In genomic region chr14:50896747-50897373, GRCm38 (mm10) we compare ENCODE assay signal across 8 mouse cellular contexts. TPM values are rescaled to one million over a fixed set of nuclear protein-coding genes. Genes with fewer than 3 reads are reported as not detected.
A peak's percentile ranks its signal among the peaks of the same experiment; 100 is the strongest.
DNase-seq lines count a peak whose midpoint lies in the region; ATAC-seq and TF ChIP-seq lines count a peak whose summit lies in the region.

No protein-coding gene starts in this region.

- 0 out of 2 replicates have a peak, but pooled peaks have one; percentile 35 for ATAC-seq in embryonic facial prominence, embryonic 11.5 days (replicated peaks; ENCODE audit: insufficient number of reproducible peaks, low FRiP score, low TSS enrichment, low read depth)
- ATAC-seq in hindbrain, embryonic 13.5 days (ENCODE audit: low FRiP score), result peak; percentile 82
- 0 out of 2 replicates have a peak, but pooled peaks have one; percentile 22 for ATAC-seq in liver, embryonic 13.5 days (ENCODE audit: low read depth)

- no peaks in the 10 kb centered on the region for H3K36me3 ChIP-seq in ES-E14 (ENCODE audit: control insufficient read depth, insufficient read depth, low read length, poor library complexity, severe bottlenecking)
- H3K36me3 ChIP-seq in embryonic facial prominence, embryonic 11.5 days (replicated peaks; ENCODE audit: control insufficient read depth, insufficient read depth, low read depth, low read length), result no peaks in the 10 kb centered on the region
- no peaks in the 10 kb centered on the region for H3K36me3 ChIP-seq in hindbrain, embryonic 13.5 days
- H3K36me3 ChIP-seq in liver, embryonic 13.5 days, result no peaks in the 10 kb centered on the region

- no peaks in the 10 kb centered on the region for H3K4me1 ChIP-seq in ES-E14 (ENCODE audit: control insufficient read depth in 2 of 2, insufficient read depth in 2 of 2, low read length in 2 of 2, poor library complexity in 1 of 2)
- no peaks in the 10 kb centered on the region for H3K4me1 ChIP-seq in embryonic facial prominence, embryonic 11.5 days (ENCODE audit: control insufficient read depth, insufficient read depth, low read length)
- H3K4me1 ChIP-seq in hindbrain, embryonic 13.5 days (replicated peaks), result peaks cover 17% of the 10 kb centered on the region
- peaks cover 8% of the 10 kb centered on the region for H3K4me1 ChIP-seq in liver, embryonic 13.5 days (replicated peaks)

- peak overlapping the region; percentile 12; the same call in 1 of the 2 replicates for H3K9ac ChIP-seq in ES-E14 (ENCODE audit: insufficient read depth, low read depth, low read length, poor library complexity, severe bottlenecking)
- H3K9ac ChIP-seq in embryonic facial prominence, embryonic 11.5 days (replicated peaks; ENCODE audit: low read length), result peak overlapping the region; percentile 39
- peak overlapping the region; percentile 78 for H3K9ac ChIP-seq in hindbrain, embryonic 13.5 days
- H3K9ac ChIP-seq in liver, embryonic 13.5 days, result peak overlapping the region; percentile 49

- intact Hi-C loops in gastrocnemius, postnatal 14 days (cut with DNase I; ENCODE audit: low total_unique reads), result no loop called here

- H3K27me3 ChIP-seq in embryonic facial prominence, embryonic 11.5 days (ENCODE audit: control insufficient read depth, insufficient read depth, low read length), result no peaks in the 10 kb centered on the region
- H3K27me3 ChIP-seq in hindbrain, embryonic 13.5 days, result peaks cover 12% of the 10 kb centered on the region
- peaks cover 20% of the 10 kb centered on the region for H3K27me3 ChIP-seq in liver, embryonic 13.5 days

- no peaks in the 10 kb centered on the region for H3K9me3 ChIP-seq in ES-E14 (ENCODE audit: control insufficient read depth, insufficient read depth, low read depth, low read length)
- no peaks in the 10 kb centered on the region for H3K9me3 ChIP-seq in embryonic facial prominence, embryonic 11.5 days (replicated peaks; ENCODE audit: control insufficient read depth, low read length)
- H3K9me3 ChIP-seq in hindbrain, embryonic 13.5 days, result no peaks in the 10 kb centered on the region
- H3K9me3 ChIP-seq in liver, embryonic 13.5 days (replicated peaks), result no peaks in the 10 kb centered on the region

- peak; percentile 25 for DNase-seq in gastrocnemius, postnatal 10 days
- DNase-seq in gastrocnemius, postnatal 14 days, result no peak
- no peak for DNase-seq in ES-E14 (ENCODE audit: low read depth, low spot score)
- DNase-seq in embryonic facial prominence, embryonic 11.5 days (ENCODE audit: low spot score), result no peak
- DNase-seq in liver, embryonic 13.5 days, result no peak
- peak; percentile 50 for DNase-seq in right cerebral cortex, postnatal 25 days
- DNase-seq in B cell, adult 2 months, result no peak

- peak overlapping the region; percentile 71 for H3K4me2 ChIP-seq in embryonic facial prominence, embryonic 11.5 days (ENCODE audit: low read depth, low read length)
- peak overlapping the region; percentile 91 for H3K4me2 ChIP-seq in hindbrain, embryonic 13.5 days
- peak overlapping the region; percentile 64 for H3K4me2 ChIP-seq in liver, embryonic 13.5 days

- in situ Hi-C loops in ES-E14 (cut with MboI; ENCODE audit: low sequenced_read_pairs in 2 of 2, unreplicated experiment in 2 of 2), result no loop called here

- 15% methylated on average over 23 of the region's 23 CpGs for WGBS in embryonic facial prominence, embryonic 11.5 days
- WGBS in hindbrain, embryonic 13.5 days, result 23% methylated on average over 23 of the region's 23 CpGs
- WGBS in liver, embryonic 13.5 days (ENCODE audit: insufficient replicate concordance), result 21% methylated on average over 23 of the region's 23 CpGs

- H3K4me3 ChIP-seq in ES-E14 (ENCODE audit: insufficient read depth in 1 of 2, low read depth in 1 of 2, low read length in 2 of 2, poor library complexity in 1 of 2, severe bottlenecking in 1 of 2), result peak overlapping the region; percentile 54 to 59
- H3K4me3 ChIP-seq in embryonic facial prominence, embryonic 11.5 days (ENCODE audit: low read depth, low read length), result peak overlapping the region; percentile 32
- H3K4me3 ChIP-seq in hindbrain, embryonic 13.5 days, result peak overlapping the region; percentile 55
- H3K4me3 ChIP-seq in liver, embryonic 13.5 days (replicated peaks), result peak overlapping the region; percentile 45

- no peak overlapping the region for H3K27ac ChIP-seq in ES-E14 (ENCODE audit: insufficient read depth, low read depth, low read length, poor library complexity, severe bottlenecking)
- H3K27ac ChIP-seq in embryonic facial prominence, embryonic 11.5 days (replicated peaks; ENCODE audit: low read depth, low read length), result no peak overlapping the region
- peak overlapping the region; percentile 24; the same call in 1 of the 2 replicates for H3K27ac ChIP-seq in hindbrain, embryonic 13.5 days
- H3K27ac ChIP-seq in liver, embryonic 13.5 days, result no peak overlapping the region

TF ChIP-seq in ES-E14, 5 proteins besides CTCF, POLR2A, EP300 and RAD21:
- TF ChIP-seq ZNF384 (IDR thresholded peaks at IDR 0.05; ENCODE audit: low read depth, low read length) (no peak), MAFK (IDR thresholded peaks at IDR 0.05; ENCODE audit: insufficient read depth, low read depth, low read length) (no peak)

RNA-seq across cellular contexts. Expression of gene Klhl33, which starts 0.4 kb away (rescaled TPM):
- 100 to 1,000 TPM in 1 of 2 experiments, 10 to 100 TPM in 1; 50.4 to 106 TPM for total RNA-seq in gastrocnemius, postnatal 10 days (2021)
- total RNA-seq in gastrocnemius, postnatal 14 days (2021), result 100 to 1,000 TPM; 101 to 192 TPM
- 0.09 and 0.32 TPM in 2 replicates for total RNA-seq in ES-E14 (2012; rRNA removed)
- 0.15 TPM in 1 of 2 replicates, not detected in the other for polyA plus RNA-seq in embryonic facial prominence, embryonic 11.5 days (2014; fragmentation: Nextera tagmentation; extraction: Ambion mirVana)
- 0.83 and 1.3 TPM in 2 replicates for polyA plus RNA-seq in hindbrain, embryonic 13.5 days (2015; fragmentation: Nextera tagmentation; extraction: Ambion mirVana)
- 0.15 and 0.22 TPM in 2 replicates for polyA plus RNA-seq in liver, embryonic 13.5 days (2015; fragmentation: Nextera tagmentation; extraction: Ambion mirVana)

RNA-seq across cellular contexts. Expression of gene Tep1, which starts 26.5 kb away (rescaled TPM):
- total RNA-seq in gastrocnemius, postnatal 10 days (2021), result 10 to 100 TPM in 1 of 2 experiments, 1 to 10 TPM in 1; 9.6 to 11.1 TPM
- total RNA-seq in gastrocnemius, postnatal 14 days (2021), result 10 to 100 TPM in 1 of 2 experiments, 1 to 10 TPM in 1; 9.4 to 10.3 TPM
- total RNA-seq in ES-E14 (2012; rRNA removed), result 11.5 and 19.5 TPM in 2 replicates
- polyA plus RNA-seq in embryonic facial prominence, embryonic 11.5 days (2014; fragmentation: Nextera tagmentation; extraction: Ambion mirVana), result 5.3 and 5.5 TPM in 2 replicates
- 2.5 and 3.2 TPM in 2 replicates for polyA plus RNA-seq in hindbrain, embryonic 13.5 days (2015; fragmentation: Nextera tagmentation; extraction: Ambion mirVana)
- polyA plus RNA-seq in liver, embryonic 13.5 days (2015; fragmentation: Nextera tagmentation; extraction: Ambion mirVana), result 2.2 and 2.5 TPM in 2 replicates

RNA-seq across cellular contexts. Expression of gene Osgep, which starts 27.8 kb away (rescaled TPM):
- 10 to 100 TPM; 45.2 to 48.4 TPM for total RNA-seq in gastrocnemius, postnatal 10 days (2021)
- total RNA-seq in gastrocnemius, postnatal 14 days (2021), result 10 to 100 TPM; 40.0 to 42.1 TPM
- total RNA-seq in ES-E14 (2012; rRNA removed), result 19.1 and 34.9 TPM in 2 replicates
- polyA plus RNA-seq in embryonic facial prominence, embryonic 11.5 days (2014; fragmentation: Nextera tagmentation; extraction: Ambion mirVana), result 188 and 208 TPM in 2 replicates
- polyA plus RNA-seq in hindbrain, embryonic 13.5 days (2015; fragmentation: Nextera tagmentation; extraction: Ambion mirVana), result 116 and 119 TPM in 2 replicates
- 64.9 and 66.3 TPM in 2 replicates for polyA plus RNA-seq in liver, embryonic 13.5 days (2015; fragmentation: Nextera tagmentation; extraction: Ambion mirVana)

RNA-seq across cellular contexts. Expression of gene Apex1, which starts 27.9 kb away (rescaled TPM):
- total RNA-seq in gastrocnemius, postnatal 10 days (2021), result 10 to 100 TPM; 42.7 to 46.1 TPM
- total RNA-seq in gastrocnemius, postnatal 14 days (2021), result 10 to 100 TPM; 32.7 to 33.4 TPM
- total RNA-seq in ES-E14 (2012; rRNA removed), result 127 and 205 TPM in 2 replicates
- polyA plus RNA-seq in embryonic facial prominence, embryonic 11.5 days (2014; fragmentation: Nextera tagmentation; extraction: Ambion mirVana), result 471 and 486 TPM in 2 replicates
- 225 and 228 TPM in 2 replicates for polyA plus RNA-seq in hindbrain, embryonic 13.5 days (2015; fragmentation: Nextera tagmentation; extraction: Ambion mirVana)
- 116 and 131 TPM in 2 replicates for polyA plus RNA-seq in liver, embryonic 13.5 days (2015; fragmentation: Nextera tagmentation; extraction: Ambion mirVana)

RNA-seq across cellular contexts. Expression of gene Pip4p1, which starts 33.8 kb away (rescaled TPM):
- 10 to 100 TPM; 16.4 to 20.3 TPM for total RNA-seq in gastrocnemius, postnatal 10 days (2021)
- 10 to 100 TPM; 12.6 to 16.4 TPM for total RNA-seq in gastrocnemius, postnatal 14 days (2021)
- total RNA-seq in ES-E14 (2012; rRNA removed), result 19.4 and 42.3 TPM in 2 replicates
- polyA plus RNA-seq in embryonic facial prominence, embryonic 11.5 days (2014; fragmentation: Nextera tagmentation; extraction: Ambion mirVana), result 49.1 and 52.4 TPM in 2 replicates
- 79.0 and 87.9 TPM in 2 replicates for polyA plus RNA-seq in hindbrain, embryonic 13.5 days (2015; fragmentation: Nextera tagmentation; extraction: Ambion mirVana)
- 22.7 and 23.2 TPM in 2 replicates for polyA plus RNA-seq in liver, embryonic 13.5 days (2015; fragmentation: Nextera tagmentation; extraction: Ambion mirVana)

Comparison
In these comparisons a context has a peak if more than half of its experiments do, and no peak if none do; other contexts are left out.
1. DNase-seq: peak in gastrocnemius, postnatal 10 days (single experiment) and right cerebral cortex, postnatal 25 days (single experiment); none in gastrocnemius, postnatal 14 days (single experiment), ES-E14 (single experiment), embryonic facial prominence, embryonic 11.5 days (single experiment), liver, embryonic 13.5 days (single experiment) and B cell, adult 2 months (0 of 2).
2. H3K9ac ChIP-seq: peak in every context shown above with its lines; median percentile 78 in hindbrain, embryonic 13.5 days; 49 in liver, embryonic 13.5 days; 39 in embryonic facial prominence, embryonic 11.5 days; 12 in ES-E14.
3. ATAC-seq: peak in every context shown above with its lines; median percentile 82 in hindbrain, embryonic 13.5 days; 35 in embryonic facial prominence, embryonic 11.5 days; 22 in liver, embryonic 13.5 days.
4. RNA of gene Klhl33, which starts 0.4 kb away (total RNA-seq): 101 to 192 TPM in gastrocnemius, postnatal 14 days and 50.4 to 106 TPM in gastrocnemius, postnatal 10 days; 0.09 to 0.32 TPM in ES-E14; every median in the first group is over 10 times any median in the second.
5. Peak in every context shown above with its lines, with median percentiles within 50 percentile points of each other: H3K4me3 ChIP-seq and H3K4me2 ChIP-seq.